Mouse (Mus musculus) midbrain, embryonic 11.5 days (tissue): ENCODE results near the gene Morc3. TPM values are rescaled to one million over a fixed set of nuclear protein-coding genes. Genes with fewer than 3 reads are reported as not detected.

Experiments used
- ATAC-seq: fragments of 200-750 bp; cut with Nextera tagmentation; 2 replicates; pipeline ENCODE4 v1.8.0; 2017; ENCODE audit warnings: moderate TSS enrichment, moderate library complexity; ENCODE audit not compliant: low FRiP score
- DNase-seq: peaks from one replicate; pipeline ENCODE4 v3.0.0; 2015; ENCODE audit warnings: low spot score; ENCODE audit errors: missing footprints
- H3K27ac ChIP-seq: fragments of 300-500 bp; sonication (generic); 2 replicates; pipeline ENCODE4 v1.5.1; 2014; ENCODE audit warnings: low read depth, low read length
- H3K27me3 ChIP-seq: fragments of 300-500 bp; sonication (generic); 2 replicates; pipeline ENCODE4 v1.6.1; 2014; ENCODE audit warnings: mild to moderate bottlenecking, low read length, moderate library complexity, mixed read lengths; ENCODE audit not compliant: control insufficient read depth, insufficient read depth
- H3K36me3 ChIP-seq: fragments of 300-500 bp; sonication (generic); 2 replicates; pipeline ENCODE4 v1.6.1; 2014; ENCODE audit warnings: mild to moderate bottlenecking, low read length, moderate library complexity, mixed read lengths; ENCODE audit not compliant: control insufficient read depth, insufficient read depth
- H3K4me1 ChIP-seq: fragments of 300-500 bp; sonication (generic); 2 replicates; pipeline ENCODE4 v1.6.1; 2014; ENCODE audit warnings: low read length; ENCODE audit not compliant: control insufficient read depth, insufficient read depth
- H3K4me2 ChIP-seq: fragments of 300-500 bp; sonication (generic); 2 replicates; pipeline ENCODE4 v1.6.1; 2014; ENCODE audit warnings: mild to moderate bottlenecking, moderate library complexity
- H3K4me3 ChIP-seq: fragments of 300-500 bp; sonication (generic); 2 replicates; pipeline ENCODE4 v1.5.1; 2014; ENCODE audit warnings: low read depth, low read length
- H3K9ac ChIP-seq: fragments of 300-500 bp; sonication (generic); 2 replicates; pipeline ENCODE4 v1.6.1; 2014; ENCODE audit warnings: low read length
- H3K9me3 ChIP-seq: fragments of 300-500 bp; sonication (generic); 2 replicates; pipeline ENCODE4 v1.6.1; 2016; ENCODE audit warnings: low read length; ENCODE audit not compliant: control insufficient read depth
- WGBS: fragments of 180-500 bp; shearing (Covaris S2); extraction: QIAGEN DNeasy Blood & Tissue Kit; methylation state at CpG from one replicate; pipeline ENCODE4 v1.1.7; 2014; 5-methylcytosine and 5-hydroxymethylcytosine counted together
- polyA plus RNA-seq: library from polyadenylated mRNA; unstranded; fragments of >200 nt; fragmentation: Nextera tagmentation; extraction: Ambion mirVana; gene quantifications from 2 replicates; pipeline ENCODE4 v1.2.1, GENCODE M21; 2014

Morc3 gene
- polyA plus RNA-seq, 1 experiment from 2014 or later, result 29.6 TPM

GRCm38 (mm10) chr16:93795391-93795790 is 36.5 kb upstream of the Morc3 start:
- DNase-seq (no peak), ATAC-seq (no peak)
- Histone ChIP-seq H3K27me3 (no peaks in the 10 kb centered on the region), H3K9ac (no peak overlapping the region), H3K4me1 (no peaks in the 10 kb centered on the region; the same call in 1 of the 2 replicates), H3K4me2 (no peak overlapping the region), H3K9me3 (no peaks in the 10 kb centered on the region), H3K36me3 (no peaks in the 10 kb centered on the region), H3K27ac (no peak overlapping the region), H3K4me3 (no peak overlapping the region)
- 98% methylated on average over 5 of the region's 5 CpGs for WGBS

GRCm38 (mm10) chr16:93797021-93797840 is 34.7 kb upstream of the Morc3 start:
- Histone ChIP-seq H3K36me3 (no peaks in the 10 kb centered on the region), H3K4me1 (no peaks in the 10 kb centered on the region), H3K27me3 (no peaks in the 10 kb centered on the region), H3K4me3 (no peak overlapping the region), H3K9ac (no peak overlapping the region), H3K9me3 (no peaks in the 10 kb centered on the region), H3K27ac (no peak overlapping the region), H3K4me2 (no peak overlapping the region)
- DNase-seq (no peak), ATAC-seq (no peak)
- WGBS, result 91% methylated on average over 12 of the region's 12 CpGs

- Histone ChIP-seq H3K36me3 (no peaks in the 10 kb centered on the region), H3K4me1 (no peaks in the 10 kb centered on the region), H3K27ac (no peak overlapping the region), H3K4me3 (no peak overlapping the region), H3K27me3 (no peaks in the 10 kb centered on the region), H3K9ac (no peak overlapping the region), H3K4me2 (no peak overlapping the region), H3K9me3 (no peaks in the 10 kb centered on the region)
- DNase-seq (no peak), ATAC-seq (no peak)
- 86% methylated on average over 11 of the region's 11 CpGs for WGBS
Measured at GRCm38 (mm10) chr16:93797841-93798492, 34.0 kb upstream of the Morc3 start.

GRCm38 (mm10) chr16:93798623-93799022 is 33.3 kb upstream of the Morc3 start:
- H3K9ac ChIP-seq, result no peak overlapping the region
- WGBS, result 61% methylated on average over 5 of the region's 5 CpGs
- ATAC-seq, result no peak

GRCm38 (mm10) chr16:93799071-93799470 is 32.9 kb upstream of the Morc3 start:
- 85% methylated on average over 3 of the region's 3 CpGs for WGBS
- no peaks in the 10 kb centered on the region for H3K27me3 ChIP-seq
- H3K4me2 ChIP-seq, result no peak overlapping the region
- H3K27ac ChIP-seq, result no peak overlapping the region
- no peaks in the 10 kb centered on the region for H3K36me3 ChIP-seq
- ATAC-seq, result no peak
- H3K4me3 ChIP-seq, result no peak overlapping the region
- H3K9ac ChIP-seq, result no peak overlapping the region
- no peaks in the 10 kb centered on the region for H3K4me1 ChIP-seq
- H3K9me3 ChIP-seq, result no peaks in the 10 kb centered on the region
- no peak for DNase-seq

More at GRCm38 (mm10) chr16:93798623-93799022, 33.3 kb upstream of the Morc3 start:
- Histone ChIP-seq H3K4me3 (no peak overlapping the region), H3K4me1 (no peaks in the 10 kb centered on the region), H3K9me3 (no peaks in the 10 kb centered on the region), H3K36me3 (no peaks in the 10 kb centered on the region), H3K27me3 (no peaks in the 10 kb centered on the region), H3K4me2 (no peak overlapping the region), H3K27ac (no peak overlapping the region)
- DNase-seq, result no peak

GRCm38 (mm10) chr16:93799936-93800335 is 32.0 kb upstream of the Morc3 start:
- Histone ChIP-seq H3K27ac (no peak overlapping the region), H3K4me1 (no peaks in the 10 kb centered on the region), H3K9me3 (no peaks in the 10 kb centered on the region), H3K4me2 (no peak overlapping the region), H3K36me3 (no peaks in the 10 kb centered on the region), H3K4me3 (no peak overlapping the region), H3K9ac (no peak overlapping the region), H3K27me3 (no peaks in the 10 kb centered on the region)
- DNase-seq (no peak), ATAC-seq (no peak)
- 95% methylated on average over 16 of the region's 16 CpGs for WGBS

GRCm38 (mm10) chr16:93807167-93807566 is 24.8 kb upstream of the Morc3 start:
- Histone ChIP-seq H3K9me3 (peaks cover 4% of the 10 kb centered on the region; the same call in 1 of the 2 replicates), H3K4me3 (no peak overlapping the region), H3K4me2 (no peak overlapping the region), H3K4me1 (no peaks in the 10 kb centered on the region), H3K27me3 (no peaks in the 10 kb centered on the region), H3K36me3 (0 out of 2 replicates have a peak, but pooled peaks cover 4% of the 10 kb centered on the region), H3K9ac (no peak overlapping the region), H3K27ac (no peak overlapping the region)
- DNase-seq (no peak), ATAC-seq (no peak)
- WGBS, result 92% methylated on average over 6 of the region's 6 CpGs

GRCm38 (mm10) chr16:93807961-93808554 is 23.9 kb upstream of the Morc3 start:
- H3K4me1 ChIP-seq, result no peaks in the 10 kb centered on the region
- no peak for ATAC-seq
- peaks cover 4% of the 10 kb centered on the region; the same call in 1 of the 2 replicates for H3K9me3 ChIP-seq
- no peak overlapping the region for H3K4me2 ChIP-seq
- H3K4me3 ChIP-seq, result no peak overlapping the region
- no peaks in the 10 kb centered on the region for H3K27me3 ChIP-seq
- DNase-seq, result no peak
- 0 out of 2 replicates have a peak, but pooled peaks cover 6% of the 10 kb centered on the region for H3K36me3 ChIP-seq
- H3K9ac ChIP-seq, result no peak overlapping the region
- no peak overlapping the region for H3K27ac ChIP-seq
- WGBS, result 65% methylated on average over 8 of the region's 8 CpGs
